Mouse (Mus musculus): ENCODE measurements around the gene Car4.

Gene Car4

DNA sequence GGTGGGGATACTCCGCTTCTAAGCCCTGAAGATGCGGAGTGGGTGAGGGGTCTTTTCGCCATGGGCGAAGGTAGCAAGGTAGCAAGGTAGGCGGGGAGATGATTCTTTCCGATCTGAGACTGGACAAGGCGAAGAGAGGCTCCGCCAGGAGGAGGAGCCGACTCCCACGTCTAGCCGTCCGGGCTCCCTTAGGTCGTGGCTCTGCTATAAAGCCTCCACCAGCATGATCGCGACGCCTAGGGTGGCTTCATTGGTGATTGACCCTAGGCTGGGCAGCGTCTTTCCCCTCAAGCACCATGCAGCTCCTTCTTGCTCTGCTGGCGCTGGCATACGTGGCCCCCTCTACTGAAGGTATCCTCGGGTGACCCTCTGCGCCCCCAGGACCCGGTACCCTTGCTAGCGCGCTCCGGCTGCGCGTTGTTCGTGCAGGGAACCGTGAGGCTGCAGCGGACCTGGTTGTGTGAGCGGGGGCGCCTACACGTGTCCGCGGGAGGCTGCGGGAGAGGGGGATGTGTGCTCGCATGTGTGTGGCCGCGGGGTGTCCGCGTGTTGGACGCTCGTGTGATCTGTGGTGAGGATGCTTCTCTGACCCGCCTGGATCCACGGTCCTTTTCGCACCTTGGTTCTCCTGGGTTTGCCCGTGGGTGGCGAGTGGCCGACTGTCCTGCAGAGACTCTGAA, at the start of gene Car4:
Car4 (plus strand) TSS at position 196 of the 680 bp plus-strand sequence.
- peak; percentile 82 to 83 for DNase-seq

GRCm38 (mm10) chr11:84908480-84908879, 49.1 kb upstream of the Car4 start:
- no peak for DNase-seq

DNA sequence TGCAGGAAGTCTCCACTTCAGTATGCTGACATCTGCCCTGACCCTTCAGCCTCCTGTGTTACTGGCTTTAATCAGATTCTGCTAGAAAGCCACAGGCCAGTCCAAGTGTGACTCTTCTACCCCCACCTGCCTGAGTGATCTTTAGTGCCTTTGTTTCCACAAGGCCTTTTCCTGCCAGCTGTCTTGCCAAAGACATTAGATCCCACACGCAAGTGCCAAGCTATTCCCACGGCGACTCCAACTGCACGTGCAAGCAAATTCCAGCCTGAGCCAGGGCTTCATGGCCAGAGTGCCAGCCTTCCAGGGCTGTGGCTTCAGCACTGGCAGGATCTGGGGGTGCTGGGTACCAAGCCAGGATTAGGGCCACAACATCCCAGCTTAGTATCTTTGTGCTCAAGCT, 47.2 kb upstream of the Car4 start:
- DNase-seq = no peak

DNA sequence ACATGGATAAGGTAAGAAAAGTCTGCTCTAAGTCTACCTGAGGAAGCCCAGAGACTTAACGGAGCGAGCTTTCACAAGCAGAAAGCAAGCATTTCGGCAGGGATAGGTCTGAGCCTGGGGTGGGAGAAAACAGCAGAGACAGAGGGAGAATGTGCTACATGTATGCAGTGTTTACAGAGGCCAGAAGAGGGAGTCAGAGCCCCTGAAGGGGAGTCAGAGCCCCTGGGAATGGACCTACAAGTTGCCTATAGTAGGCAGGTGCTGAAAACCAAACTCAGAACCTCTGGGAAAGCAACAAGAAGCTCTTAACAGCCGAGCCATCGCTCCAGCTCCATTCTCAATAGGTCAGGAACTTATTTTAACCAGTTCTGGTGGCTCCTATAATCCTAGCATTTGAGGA, 42.9 kb upstream of the Car4 start:
- no peak for DNase-seq

DNA sequence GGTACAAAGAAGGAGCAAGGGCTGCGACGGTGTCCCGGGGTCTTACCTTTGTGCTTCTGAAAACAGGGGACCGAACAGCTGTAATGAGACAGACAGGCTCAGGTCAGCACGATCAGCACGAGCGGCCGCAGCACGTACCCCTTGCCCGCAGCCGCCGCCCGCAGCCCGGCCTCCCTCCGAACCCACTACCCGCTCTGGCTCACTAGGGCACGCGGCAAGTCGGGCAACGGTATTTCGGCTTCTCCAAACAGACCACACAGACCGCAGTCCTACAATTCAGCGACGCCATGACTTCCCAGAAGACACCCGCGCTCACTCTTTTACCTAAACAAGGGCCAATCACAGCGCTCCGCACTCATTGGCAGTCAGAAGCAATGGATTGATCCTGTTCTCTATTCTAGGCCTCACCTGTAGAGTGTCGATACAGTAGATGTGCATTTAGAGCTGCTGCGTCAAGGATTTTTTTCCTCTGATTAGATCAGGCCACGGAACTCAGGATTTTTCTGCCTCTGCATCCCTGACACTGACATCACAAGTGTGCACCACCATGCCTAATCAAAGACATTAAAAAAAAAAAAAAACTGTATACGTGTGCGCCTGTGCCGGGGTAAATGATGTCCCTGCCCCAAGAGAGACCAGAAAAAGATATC, 41.4 kb upstream of the Car4 start, which contains the start of gene Znhit3:
Znhit3 (minus strand) TSS at position 314 of the 650 bp plus-strand sequence.
- peak; percentile 78 to 93 for DNase-seq

DNA sequence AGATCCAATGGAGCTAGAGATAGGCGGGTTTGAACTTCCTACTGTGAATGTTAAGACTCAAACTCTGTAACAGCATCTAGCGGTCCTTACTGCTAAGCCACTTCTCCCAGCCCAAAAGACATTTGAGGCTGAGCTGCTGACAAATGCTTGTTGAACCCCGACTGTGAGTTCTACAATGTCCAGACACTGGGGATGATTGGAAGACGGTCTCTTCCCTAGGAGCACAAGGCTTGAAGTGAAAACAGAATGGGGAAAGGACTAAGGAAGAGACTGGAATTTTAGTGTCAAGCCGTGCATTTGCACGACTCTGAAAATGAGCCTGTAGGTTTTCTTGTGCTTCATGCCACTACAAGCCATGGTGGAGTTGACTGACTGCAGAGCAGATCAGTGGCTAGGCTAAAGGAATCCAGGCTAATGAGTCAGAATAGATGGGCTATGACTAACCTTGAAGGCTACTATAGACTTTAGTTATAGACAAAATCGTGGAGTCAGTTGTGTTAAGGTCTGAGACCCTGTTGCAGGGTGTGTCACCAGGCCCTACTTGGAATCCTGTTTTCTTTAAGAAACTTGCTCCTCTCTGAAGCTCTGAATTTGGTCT, 40.8 kb upstream of the Car4 start:
- DNase-seq = no peak

DNA sequence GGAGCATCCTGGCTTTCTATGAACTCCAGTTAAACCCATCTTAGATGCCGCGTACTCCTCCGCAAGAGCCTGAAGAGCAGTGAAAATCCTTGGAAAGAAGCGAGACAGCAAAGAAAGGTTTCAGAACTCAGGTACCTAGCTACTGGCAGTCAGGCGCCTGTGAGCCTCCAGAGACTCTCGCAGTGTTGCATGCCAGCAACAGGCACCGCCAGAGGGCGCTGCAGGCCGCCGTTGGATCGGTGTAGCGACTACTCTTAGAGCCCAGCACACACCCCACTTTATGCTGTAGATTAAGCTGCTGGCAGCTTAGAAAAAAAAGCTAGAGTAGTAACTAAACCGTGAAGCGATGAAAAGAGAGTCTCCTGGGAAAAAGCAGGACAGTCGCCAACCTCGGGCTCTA, 39.2 kb upstream of the Car4 start:
- peak; percentile 96 to 98 for DNase-seq

GRCm38 (mm10) chr11:84919276-84919675, 38.3 kb upstream of the Car4 start:
- DNase-seq = peak; percentile 30 to 37

GRCm38 (mm10) chr11:84919951-84920350, 37.6 kb upstream of the Car4 start:
- no peak for DNase-seq

DNA sequence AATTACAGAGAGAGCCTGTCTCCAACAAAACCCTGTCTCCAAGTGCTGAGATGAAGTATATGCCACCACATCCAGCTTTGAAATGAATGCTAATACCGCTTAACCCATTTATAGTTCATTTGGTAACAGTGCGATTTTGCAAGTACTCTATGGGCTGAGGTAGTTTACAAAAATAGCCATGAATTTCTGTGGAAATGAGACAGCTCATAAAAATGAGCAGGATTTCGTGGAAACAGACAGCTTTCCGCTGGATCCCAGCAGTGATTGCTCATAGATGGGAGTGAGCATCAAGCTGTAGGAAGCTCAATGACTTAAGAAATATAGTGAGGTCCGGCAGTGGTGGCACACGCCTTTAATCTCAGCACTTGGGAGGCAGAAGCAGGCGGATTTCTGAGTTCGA, 36.6 kb upstream of the Car4 start:
- DNase-seq = no peak

GRCm38 (mm10) chr11:84932261-84932660, 25.3 kb upstream of the Car4 start:
- no peak for DNase-seq

- DNase-seq = no peak
Observed at GRCm38 (mm10) chr11:84939508-84940053, 18.0 kb upstream of the Car4 start.

DNA sequence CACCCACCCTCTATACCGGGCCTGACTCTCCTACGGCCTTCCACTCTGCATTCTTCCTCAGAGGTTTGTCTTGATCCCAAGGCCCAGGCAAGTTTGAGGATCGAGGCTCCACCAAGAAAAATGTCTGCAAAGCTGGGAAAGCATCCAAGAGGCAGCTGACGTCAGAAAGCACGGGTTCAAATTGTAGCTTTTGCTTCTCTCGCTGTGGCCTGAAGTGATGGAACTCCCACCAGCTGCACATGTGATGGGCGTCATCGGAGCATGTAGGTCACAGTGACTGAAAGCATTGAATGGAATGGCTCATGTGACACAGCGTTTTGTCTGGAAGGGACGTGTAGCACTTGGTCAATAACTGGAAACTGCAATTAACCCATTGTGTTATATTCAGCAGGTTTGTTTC, 17.4 kb upstream of the Car4 start:
- no peak for DNase-seq

GRCm38 (mm10) chr11:84943948-84944347, 13.6 kb upstream of the Car4 start:
- DNase-seq = no peak

GRCm38 (mm10) chr11:84944639-84945435, 12.7 kb upstream of the Car4 start:
- no peak for DNase-seq

DNA sequence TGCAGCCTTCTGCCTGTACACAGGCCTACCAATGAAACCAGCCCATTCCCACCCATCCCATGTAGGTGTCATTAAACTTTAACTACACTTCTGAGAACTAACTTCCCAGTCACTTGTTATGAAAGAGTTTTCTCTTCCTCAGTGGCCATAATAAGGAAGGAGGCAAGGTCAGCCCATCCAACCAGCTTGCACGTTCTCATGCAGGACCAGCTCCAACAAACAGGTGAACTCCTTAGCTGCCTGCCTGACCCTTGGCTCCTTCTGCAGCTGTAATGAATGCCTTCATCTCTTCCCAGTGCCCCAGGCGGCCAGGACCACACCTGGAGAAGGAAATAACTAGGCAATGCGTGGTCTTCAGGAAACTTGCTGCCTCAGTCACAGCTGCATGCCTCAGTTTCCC, 11.7 kb upstream of the Car4 start:
- no peak for DNase-seq

DNA sequence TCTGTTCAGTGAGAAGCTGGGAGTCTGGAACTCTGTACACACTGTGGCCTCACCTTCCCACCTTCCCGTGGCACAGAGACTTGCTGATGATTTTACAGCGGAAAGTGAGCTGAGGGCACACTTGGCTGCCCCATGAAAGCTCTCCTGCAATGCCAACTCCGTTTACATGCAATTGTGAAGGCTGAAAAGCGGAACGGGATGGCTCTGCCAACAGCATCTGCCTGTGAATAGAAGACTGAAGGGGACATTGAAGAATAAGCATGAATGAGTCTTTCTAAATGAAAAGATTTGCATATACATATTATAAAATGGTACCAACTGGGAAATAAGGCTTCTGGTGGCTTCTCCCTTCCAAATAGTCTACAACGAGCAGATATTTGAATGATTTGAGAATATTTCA, 10.4 kb upstream of the Car4 start:
- no peak for DNase-seq

GRCm38 (mm10) chr11:84948114-84948513, 9.5 kb upstream of the Car4 start:
- DNase-seq = no peak

DNA sequence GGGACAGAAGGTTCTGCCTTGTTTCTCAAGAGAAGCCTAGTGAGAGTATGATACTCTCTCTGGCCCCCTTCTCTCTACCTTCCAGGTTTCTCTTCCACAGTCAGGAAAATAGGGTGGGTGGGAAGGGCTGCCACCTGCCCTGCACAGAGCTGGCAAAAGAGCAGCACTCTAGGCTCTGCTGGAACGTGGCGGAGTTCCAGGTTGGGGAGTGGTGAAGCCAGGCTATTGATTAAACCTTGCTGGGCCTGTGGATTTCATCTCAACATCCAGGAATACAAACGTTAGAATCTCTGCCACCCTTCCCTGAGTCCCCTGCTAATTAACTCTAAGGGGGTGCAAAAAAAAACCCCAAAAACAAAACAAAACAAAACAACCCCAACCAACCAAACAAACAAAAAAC, 9.1 kb upstream of the Car4 start:
- DNase-seq = no peak

DNA sequence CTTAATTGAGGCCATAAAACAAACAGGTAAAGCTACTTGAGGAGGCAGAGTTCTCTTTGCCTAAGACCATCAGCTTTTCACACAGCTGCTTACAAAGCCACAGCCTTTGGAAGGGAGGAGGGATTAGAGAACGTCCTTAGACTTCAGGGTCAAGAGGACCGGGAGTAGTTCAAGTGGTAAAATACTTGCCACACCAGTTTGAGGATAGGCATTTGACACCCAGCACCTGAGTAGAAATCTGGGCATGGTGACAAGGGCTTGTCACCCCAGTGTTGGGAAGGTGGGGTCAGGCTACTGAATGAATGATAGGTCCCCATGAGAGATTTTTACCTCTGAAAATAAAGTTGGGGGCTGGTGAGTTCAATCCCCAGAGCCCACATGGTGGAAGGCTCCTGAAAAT, 5.0 kb upstream of the Car4 start:
- no peak for DNase-seq

GRCm38 (mm10) chr11:84956400-84956799, 1.2 kb upstream of the Car4 start:
- DNase-seq = no peak

GRCm38 (mm10) chr11:84957171-84957570, 415 bp upstream of the Car4 start:
- DNase-seq = no peak

DNA sequence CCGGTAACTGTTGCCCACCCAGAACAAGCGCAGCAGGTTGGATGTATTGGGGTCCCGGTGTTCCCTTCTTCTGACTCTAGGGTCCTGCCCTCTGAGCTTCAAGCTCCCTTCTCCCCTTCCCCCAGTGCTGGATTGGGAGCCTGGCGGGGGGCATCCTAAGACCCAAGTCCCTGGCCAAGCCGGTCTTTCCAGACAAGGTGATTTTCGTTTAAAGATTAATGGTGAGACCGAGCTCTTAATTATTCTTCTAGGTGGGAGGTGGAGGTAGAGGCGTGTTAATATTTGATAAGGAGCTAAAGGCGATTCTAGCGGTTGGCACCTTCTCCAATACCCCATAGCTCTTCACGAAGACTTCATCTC, 665 bp downstream of the Car4 start:
- peak in 1 of 2 experiments; percentile 45 for DNase-seq

Measured in cerebellum, postnatal 36 days (tissue).